Mouse (Mus musculus): ENCODE measurements at regions not wholly inside any gene's neighbourhood (a gene's known extent, or its start where the extent isn't known, plus 50 kb on each side); places are given as distances from the start of the nearest gene placed in this dataset.
A peak's percentile ranks its signal among the peaks of the same experiment; 100 is the strongest.

DNA sequence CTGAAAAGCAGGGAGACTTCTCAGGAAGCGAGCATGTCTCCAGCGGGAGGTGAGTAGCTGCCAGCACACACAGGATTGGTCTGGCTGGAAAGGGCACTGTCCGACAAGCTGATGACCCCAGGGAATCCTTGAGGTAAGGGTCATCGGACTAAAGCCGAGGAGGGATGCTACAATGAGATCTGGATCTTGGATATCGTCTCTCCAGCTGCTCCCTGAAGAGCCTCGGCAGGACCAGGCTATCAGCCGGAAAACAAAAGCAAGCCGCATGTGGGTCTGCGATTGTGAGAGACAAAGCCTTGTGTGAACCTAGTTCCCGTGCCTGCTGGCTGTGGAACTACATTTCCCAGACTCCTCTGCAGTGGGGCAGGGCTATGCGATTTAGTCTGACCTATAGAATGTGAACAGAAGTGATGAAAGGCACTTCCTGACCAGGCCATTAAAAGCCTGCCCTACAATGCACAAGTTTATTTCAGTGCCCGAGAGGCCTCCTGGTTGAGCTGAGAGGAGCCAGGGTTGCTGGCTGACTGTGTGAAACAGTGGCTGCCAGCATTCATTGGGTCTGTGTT is 66.7 kb upstream of the Slc6a6 start:
- peak; percentile 79 for ATAC-seq (ENCODE audit: extremely low read depth, insufficient number of reproducible peaks, low FRiP score, poor library complexity, severe bottlenecking)

DNA sequence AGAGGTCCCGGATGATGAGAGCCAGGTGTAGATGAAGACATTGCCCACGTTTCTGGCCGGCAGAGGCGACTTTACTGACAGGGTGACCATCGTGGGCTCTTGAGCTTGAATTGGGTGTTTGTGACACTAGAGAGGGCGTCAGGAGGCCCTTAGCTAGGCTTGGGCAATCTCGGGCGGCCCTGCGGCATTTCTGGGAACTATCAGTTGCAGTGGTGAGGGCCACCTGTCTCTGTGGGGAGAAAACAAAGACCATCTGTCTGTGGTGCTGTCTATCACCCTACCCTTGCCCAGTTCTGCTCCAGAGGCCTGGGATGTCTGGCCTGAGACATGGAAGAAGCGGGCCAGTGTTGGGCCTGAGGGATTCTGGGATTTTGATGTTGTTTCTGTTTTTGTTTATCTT is 66.2 kb upstream of the Slc6a6 start:
- no peak for ATAC-seq (ENCODE audit: extremely low read depth, insufficient number of reproducible peaks, low FRiP score, poor library complexity, severe bottlenecking)

DNA sequence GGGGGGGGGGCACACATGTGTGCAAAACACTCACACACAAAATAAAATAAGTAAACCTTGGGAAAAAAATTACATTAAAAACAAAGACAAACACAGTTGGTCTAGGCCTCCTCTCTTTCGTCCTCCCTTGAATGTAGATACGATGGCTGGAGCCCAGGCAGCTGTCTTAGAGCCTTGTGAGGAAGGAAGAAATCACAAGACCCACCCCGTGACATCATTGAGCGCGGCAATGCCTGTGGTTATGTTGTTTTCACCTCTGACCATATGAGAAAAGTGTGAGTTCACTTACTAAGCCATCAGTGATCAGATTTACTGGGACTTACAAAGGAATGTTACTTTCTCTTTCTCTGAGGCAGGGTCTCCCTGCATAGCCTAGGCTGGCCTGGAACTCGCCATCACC is 64.8 kb upstream of the Slc6a6 start:
- no peak for ATAC-seq (ENCODE audit: extremely low read depth, insufficient number of reproducible peaks, low FRiP score, poor library complexity, severe bottlenecking)

DNA sequence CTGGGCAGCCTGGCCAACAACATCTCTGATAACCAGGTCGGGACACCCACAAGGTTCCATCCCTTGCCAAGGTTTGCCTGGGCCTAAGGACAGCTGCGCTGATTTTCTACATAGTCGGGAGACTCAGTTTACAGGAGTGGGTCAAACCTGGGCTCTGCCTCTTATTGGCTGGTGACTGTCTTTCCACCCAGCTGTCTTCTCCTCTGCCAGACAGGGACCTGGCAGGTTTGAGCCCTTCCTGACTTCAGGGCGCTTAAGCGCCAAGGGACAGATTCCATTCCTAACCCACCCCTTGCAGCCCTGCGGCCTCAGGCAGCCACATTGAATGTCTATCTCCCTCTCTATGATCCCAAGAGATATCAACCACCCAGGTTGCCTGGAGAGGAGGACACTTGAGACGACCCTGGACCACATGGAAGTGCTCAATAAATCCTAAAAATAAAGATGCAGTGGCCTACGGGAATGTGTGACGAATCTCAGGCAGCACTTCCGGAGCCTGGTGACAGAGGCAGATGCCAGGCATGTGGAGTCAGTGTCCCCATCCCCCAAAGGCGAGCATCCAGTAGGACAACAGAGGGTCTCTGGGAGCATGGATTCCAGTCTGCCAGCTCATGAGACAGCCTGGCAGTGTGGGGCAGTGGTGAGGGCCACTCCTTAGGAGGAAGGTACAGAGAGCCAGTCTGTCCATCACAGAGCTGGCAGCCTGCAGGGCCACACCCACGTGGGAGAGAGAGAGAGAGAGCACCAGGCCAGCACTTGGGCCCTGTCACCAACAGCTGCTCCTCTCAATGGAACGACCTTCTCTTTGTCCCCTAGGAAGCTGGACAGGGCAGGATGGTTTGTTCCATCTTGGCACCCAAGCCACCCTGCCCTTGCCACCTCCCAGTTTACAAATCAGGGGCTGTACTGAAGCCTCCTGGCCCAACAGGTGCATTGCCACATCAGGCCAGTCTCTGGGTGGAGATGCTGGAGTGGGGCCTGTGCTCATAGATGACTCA is 63.8 kb upstream of the Slc6a6 start:
- no peak for ATAC-seq (ENCODE audit: extremely low read depth, insufficient number of reproducible peaks, low FRiP score, poor library complexity, severe bottlenecking)

DNA sequence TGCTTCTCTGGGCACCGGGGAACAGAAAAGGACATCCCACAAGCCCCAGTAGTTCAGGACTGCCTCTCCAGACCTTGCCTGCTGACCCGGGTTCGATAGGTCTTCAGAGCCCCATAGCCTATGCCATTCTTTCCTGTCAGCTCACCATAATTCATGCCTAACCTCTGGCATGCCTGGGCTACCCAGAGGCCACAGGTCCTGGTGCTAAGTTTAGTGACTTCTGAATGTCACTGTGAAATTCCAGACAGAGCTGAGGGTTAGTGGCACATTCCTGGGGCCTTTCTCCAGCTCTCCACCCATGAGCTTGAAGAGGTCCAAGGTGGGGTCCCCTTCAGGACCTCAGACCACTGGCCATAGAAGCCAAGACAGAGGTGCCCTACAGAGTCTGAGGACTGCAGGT is 62.4 kb upstream of the Slc6a6 start:
- ATAC-seq (ENCODE audit: extremely low read depth, insufficient number of reproducible peaks, low FRiP score, poor library complexity, severe bottlenecking), result no peak

DNA sequence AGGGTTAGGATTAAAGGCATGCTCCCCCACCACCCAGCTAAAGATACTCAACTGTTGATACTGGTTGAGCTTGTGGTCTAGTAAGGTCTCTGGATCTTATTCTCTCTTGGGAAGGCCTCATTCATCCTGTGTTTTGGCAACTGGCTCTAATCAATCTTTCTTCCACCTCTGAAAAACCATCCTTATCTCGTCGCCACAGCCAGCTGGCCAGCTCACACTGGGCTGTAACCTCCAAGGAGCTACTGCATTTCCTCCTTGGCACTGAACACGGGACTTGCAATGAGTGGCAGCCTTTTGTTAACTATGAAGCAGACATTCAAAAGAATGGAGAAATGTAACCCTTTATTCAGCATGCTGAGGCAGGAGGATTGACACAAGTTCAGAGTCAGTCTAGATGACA is 61.4 kb upstream of the Slc6a6 start:
- no peak for ATAC-seq (ENCODE audit: extremely low read depth, insufficient number of reproducible peaks, low FRiP score, poor library complexity, severe bottlenecking)

DNA sequence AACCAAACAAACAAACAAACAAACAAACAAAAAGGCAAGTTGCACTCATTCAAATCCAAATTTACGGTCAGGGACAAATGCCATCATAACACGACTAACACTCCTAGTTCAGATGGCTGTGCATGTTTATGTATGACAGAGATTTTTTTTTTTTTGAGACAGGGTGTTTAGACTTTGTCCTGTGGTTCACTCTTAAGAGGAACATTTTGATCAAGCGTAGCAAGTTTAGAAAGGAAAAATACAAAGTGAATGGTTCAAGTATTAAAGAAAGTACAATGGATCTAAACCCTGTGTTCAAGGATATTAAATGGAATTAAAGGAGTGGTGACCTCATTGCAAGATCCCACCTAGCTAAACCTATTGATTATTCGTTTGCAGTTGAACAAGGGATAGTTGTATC is 60.2 kb upstream of the Slc6a6 start:
- ATAC-seq (ENCODE audit: extremely low read depth, insufficient number of reproducible peaks, low FRiP score, poor library complexity, severe bottlenecking), result no peak

DNA sequence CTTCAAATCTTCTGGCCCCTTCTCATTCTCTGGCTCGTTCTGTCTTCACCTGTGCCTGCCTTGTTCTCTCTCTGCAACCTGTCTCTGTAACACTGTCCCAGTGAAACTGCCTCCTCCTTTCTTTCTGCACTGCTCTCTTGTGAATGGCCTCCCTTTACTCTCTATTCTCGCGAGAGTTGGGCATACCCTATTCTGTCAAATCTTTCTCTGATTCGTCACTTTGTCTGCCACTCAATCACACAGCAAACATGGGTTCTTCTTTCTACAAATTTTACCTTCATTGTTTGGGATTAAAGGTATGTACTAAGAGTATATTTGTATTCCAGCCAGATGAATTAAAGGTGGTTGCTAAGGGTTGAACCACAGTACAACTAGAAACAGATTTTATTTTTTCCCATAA is 54.6 kb upstream of the Slc6a6 start:
- ATAC-seq (ENCODE audit: extremely low read depth, insufficient number of reproducible peaks, low FRiP score, poor library complexity, severe bottlenecking), result no peak

DNA sequence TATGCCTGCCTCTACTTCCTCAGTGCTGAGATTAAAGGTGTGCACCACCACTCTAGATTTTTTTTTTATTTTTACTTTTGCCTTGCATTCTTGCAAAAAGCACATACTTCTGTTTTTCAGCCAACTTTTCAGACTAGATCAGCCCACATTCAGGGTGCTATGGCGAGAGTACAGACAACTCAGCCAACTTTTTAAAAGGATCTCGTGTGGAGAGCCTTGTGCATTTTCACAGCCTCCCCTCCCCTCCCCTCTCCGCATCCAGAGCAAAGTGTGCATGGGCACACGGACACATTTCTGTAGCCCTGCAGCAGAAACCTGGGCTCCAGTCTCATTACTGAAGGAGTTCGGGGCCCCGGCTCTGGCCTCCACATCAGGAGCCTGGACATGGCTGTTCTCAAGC is 52.6 kb upstream of the Slc6a6 start:
- no peak for ATAC-seq (ENCODE audit: extremely low read depth, insufficient number of reproducible peaks, low FRiP score, poor library complexity, severe bottlenecking)

Data from neutrophil, adult 5-6 weeks (primary cell).